Mouse (Mus musculus) limb, embryonic 11.5 days (tissue): ENCODE measurements at regions not wholly inside any gene's neighbourhood (a gene's known extent, or its start where the extent isn't known, plus 50 kb on each side); places are given as distances from the start of the nearest gene placed in this dataset.
A peak's percentile ranks its signal among the peaks of the same experiment; 100 is the strongest.

Experiments
- ATAC-seq: fragments of 200-750 bp; cut with Nextera tagmentation; 2 replicates; pipeline ENCODE4 v1.8.0; 2017; ENCODE audit warnings: low read depth; ENCODE audit not compliant: insufficient number of reproducible peaks, low FRiP score, low TSS enrichment
- DNase-seq: peaks from one replicate; pipeline ENCODE4 v3.0.0-alpha.2; 2015; ENCODE audit warnings: low spot score
- H3K27ac ChIP-seq: fragments of 300-500 bp; sonication (generic); replicated peaks from 2 replicates; pipeline ENCODE4 v1.5.1; 2014; ENCODE audit warnings: low read depth, mild to moderate bottlenecking, low read length
- H3K27me3 ChIP-seq: fragments of 300-500 bp; sonication (generic); 2 replicates; pipeline ENCODE4 v1.6.1; 2014; ENCODE audit warnings: mild to moderate bottlenecking, low read length, mixed read lengths; ENCODE audit not compliant: control insufficient read depth, insufficient read depth
- H3K36me3 ChIP-seq: fragments of 300-500 bp; sonication (generic); 2 replicates; pipeline ENCODE4 v1.6.1; 2014; ENCODE audit warnings: mild to moderate bottlenecking, low read length, moderate library complexity, mixed read lengths; ENCODE audit not compliant: control insufficient read depth, insufficient read depth
- H3K4me1 ChIP-seq: fragments of 300-500 bp; sonication (generic); 2 replicates; pipeline ENCODE4 v1.6.1; 2014; ENCODE audit warnings: low read length, mixed read lengths; ENCODE audit not compliant: control insufficient read depth, insufficient read depth
- H3K4me2 ChIP-seq: fragments of 300-500 bp; sonication (generic); 2 replicates; pipeline ENCODE4 v1.6.1; 2014; ENCODE audit warnings: low read depth, mild to moderate bottlenecking, moderate library complexity; ENCODE audit not compliant: severe bottlenecking
- H3K4me3 ChIP-seq: fragments of 300-500 bp; sonication (generic); 2 replicates; pipeline ENCODE4 v1.5.1; 2014; ENCODE audit warnings: low read depth, low read length
- H3K9ac ChIP-seq: fragments of 300-500 bp; sonication (generic); 2 replicates; pipeline ENCODE4 v1.6.1; 2014; ENCODE audit warnings: mild to moderate bottlenecking, low read length
- H3K9me3 ChIP-seq: fragments of 300-500 bp; sonication (generic); 2 replicates; pipeline ENCODE4 v1.6.1; 2016; ENCODE audit warnings: low read length; ENCODE audit not compliant: control insufficient read depth
- WGBS: fragments of 180-500 bp; shearing (Covaris S2); extraction: QIAGEN DNeasy Blood & Tissue Kit; methylation state at CpG from one replicate; pipeline ENCODE4 v1.1.7; 2014; 5-methylcytosine and 5-hydroxymethylcytosine counted together

- DNase-seq: no peak
- H3K27ac ChIP-seq: no peak overlapping the region; the same call in 1 of the 2 replicates
- H3K4me3 ChIP-seq: no peak overlapping the region
- no peak overlapping the region for H3K4me2 ChIP-seq
- no peak overlapping the region for H3K9ac ChIP-seq
- no peaks in the 10 kb centered on the region for H3K27me3 ChIP-seq
- no peak for ATAC-seq
- H3K4me1 ChIP-seq: peaks cover 4% of the 10 kb centered on the region; the same call in 1 of the 2 replicates
- no peaks in the 10 kb centered on the region for H3K9me3 ChIP-seq
- H3K36me3 ChIP-seq: no peaks in the 10 kb centered on the region
- 81% methylated on average over 5 of the region's 5 CpGs for WGBS
Observed at GRCm38 (mm10) chr6:122394160-122394559, 53.8 kb upstream of the Phc1 start.

- no peak overlapping the region for H3K4me3 ChIP-seq
- H3K9me3 ChIP-seq: no peaks in the 10 kb centered on the region
- no peak overlapping the region; the same call in 1 of the 2 replicates for H3K9ac ChIP-seq
- no peaks in the 10 kb centered on the region for H3K36me3 ChIP-seq
- 39% methylated on average over 19 of the region's 19 CpGs for WGBS
- H3K27me3 ChIP-seq: no peaks in the 10 kb centered on the region
- DNase-seq (peak; percentile 24), ATAC-seq (peak; percentile 45)
- H3K27ac ChIP-seq: peak overlapping the region; percentile 30
- H3K4me1 ChIP-seq: peaks cover 4% of the 10 kb centered on the region; the same call in 1 of the 2 replicates
- H3K4me2 ChIP-seq: no peak overlapping the region
Observed at GRCm38 (mm10) chr6:122393231-122393881, 53.0 kb upstream of the Phc1 start.

GRCm38 (mm10) chr6:122391725-122392667 lies 51.6 kb upstream of the Phc1 start:
- peak; percentile 87 for DNase-seq
- 39% methylated on average over 29 of the region's 29 CpGs for WGBS
- Histone ChIP-seq H3K4me3 (no peak overlapping the region), H3K4me1 (peaks cover 4% of the 10 kb centered on the region; the same call in 1 of the 2 replicates), H3K4me2 (no peak overlapping the region), H3K27ac (no peak overlapping the region), H3K9me3 (no peaks in the 10 kb centered on the region), H3K36me3 (no peaks in the 10 kb centered on the region), H3K9ac (no peak overlapping the region), H3K27me3 (no peaks in the 10 kb centered on the region)
- ATAC-seq: peak; percentile 55

GRCm38 (mm10) chr6:122391126-122391525 lies 50.8 kb upstream of the Phc1 start:
- Histone ChIP-seq H3K36me3 (no peaks in the 10 kb centered on the region), H3K9ac (no peak overlapping the region), H3K27ac (no peak overlapping the region), H3K4me3 (no peak overlapping the region), H3K4me1 (peaks cover 4% of the 10 kb centered on the region; the same call in 1 of the 2 replicates), H3K4me2 (no peak overlapping the region), H3K27me3 (no peaks in the 10 kb centered on the region), H3K9me3 (no peaks in the 10 kb centered on the region)
- DNase-seq (no peak), ATAC-seq (no peak)
- WGBS: 64% methylated on average over 10 of the region's 10 CpGs

GRCm38 (mm10) chr6:122390720-122391119 lies 50.4 kb upstream of the Phc1 start:
- WGBS: 75% methylated on average over 13 of the region's 13 CpGs
- no peak for DNase-seq

More at GRCm38 (mm10) chr6:122390720-122391119, 50.4 kb upstream of the Phc1 start:
- Histone ChIP-seq H3K4me1 (peaks cover 4% of the 10 kb centered on the region; the same call in 1 of the 2 replicates), H3K27ac (no peak overlapping the region), H3K27me3 (no peaks in the 10 kb centered on the region), H3K4me3 (no peak overlapping the region), H3K9ac (no peak overlapping the region), H3K9me3 (no peaks in the 10 kb centered on the region), H3K4me2 (no peak overlapping the region), H3K36me3 (no peaks in the 10 kb centered on the region)
- no peak for ATAC-seq
